Mouse (Mus musculus): ENCODE results near the gene 1110059E24Rik. TPM values are rescaled to one million over a fixed set of nuclear protein-coding genes. Genes with fewer than 3 reads are reported as not detected.

The 1110059E24Rik gene
- polyA plus RNA-seq, 1 experiment from 2014 or later = 61.0 TPM

GRCm38 (mm10) chr19:21570778-21571177 lies 82.0 kb downstream of the 1110059E24Rik start:
- Histone ChIP-seq H3K27me3 (ENCODE audit: control insufficient read depth, insufficient read depth, low read depth, low read length) (no peaks in the 10 kb centered on the region), H3K4me3 (ENCODE audit: low read depth, low read length) (no peak overlapping the region), H3K27ac (ENCODE audit: low read length) (no peak overlapping the region), H3K4me2 (ENCODE audit: low read length) (no peak overlapping the region), H3K36me3 (ENCODE audit: control insufficient read depth, insufficient read depth, low read length) (no peaks in the 10 kb centered on the region), H3K9me3 (replicated peaks; ENCODE audit: control insufficient read depth, low read length, poor library complexity, severe bottlenecking) (no peaks in the 10 kb centered on the region), H3K9ac (ENCODE audit: low read depth, low read length) (no peak overlapping the region), H3K4me1 (ENCODE audit: control insufficient read depth, insufficient read depth, low read length) (peaks cover 3% of the 10 kb centered on the region; the same call in 1 of the 2 replicates)
- peak; percentile 77 for ATAC-seq
- WGBS = 29% methylated on average over 8 of the region's 8 CpGs

DNA sequence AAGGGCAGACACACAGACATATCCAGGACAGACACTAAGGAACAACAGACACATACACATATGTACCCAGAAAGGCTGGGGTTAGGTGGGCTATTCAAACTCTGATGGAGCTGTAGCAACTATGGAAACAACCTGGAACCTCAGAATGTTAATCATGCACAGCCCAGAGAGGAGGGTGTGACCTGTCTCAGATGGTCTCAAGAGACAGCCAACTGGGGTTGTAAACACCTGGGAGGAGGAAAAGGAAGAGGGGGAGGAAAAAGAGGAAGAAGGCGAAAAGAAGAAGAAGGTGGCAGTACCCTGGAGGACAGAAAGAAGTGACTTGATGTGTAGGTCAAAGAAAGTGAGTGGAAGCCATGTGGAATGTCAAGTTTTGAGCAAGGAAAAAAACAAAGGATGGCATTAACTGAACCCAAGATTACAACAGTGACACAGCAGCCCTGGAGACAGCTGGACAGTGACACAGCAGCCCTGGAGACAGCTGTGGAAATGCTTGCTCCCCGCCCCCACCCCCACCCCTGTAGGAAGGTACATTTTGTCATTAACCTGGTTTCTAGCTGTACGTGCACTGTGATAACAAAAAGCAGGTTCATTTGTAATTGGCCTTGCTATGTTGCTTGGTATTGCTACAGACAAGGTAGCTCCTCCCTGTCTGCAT lies 84.1 kb downstream of the 1110059E24Rik start:
- H3K36me3 ChIP-seq (ENCODE audit: control insufficient read depth, insufficient read depth, low read length) = no peaks in the 10 kb centered on the region
- H3K4me2 ChIP-seq (ENCODE audit: low read length) = no peak overlapping the region
- H3K4me1 ChIP-seq (ENCODE audit: control insufficient read depth, insufficient read depth, low read length) = peaks cover 3% of the 10 kb centered on the region; the same call in 1 of the 2 replicates
- no peak overlapping the region for H3K4me3 ChIP-seq (ENCODE audit: low read depth, low read length)
- H3K9me3 ChIP-seq (replicated peaks; ENCODE audit: control insufficient read depth, low read length, poor library complexity, severe bottlenecking) = no peaks in the 10 kb centered on the region
- 89% methylated on average over 3 of the region's 3 CpGs for WGBS
- H3K27ac ChIP-seq (ENCODE audit: low read length) = no peak overlapping the region
- no peaks in the 10 kb centered on the region for H3K27me3 ChIP-seq (ENCODE audit: control insufficient read depth, insufficient read depth, low read depth, low read length)
- no peak for ATAC-seq
- H3K9ac ChIP-seq (ENCODE audit: low read depth, low read length) = no peak overlapping the region

DNA sequence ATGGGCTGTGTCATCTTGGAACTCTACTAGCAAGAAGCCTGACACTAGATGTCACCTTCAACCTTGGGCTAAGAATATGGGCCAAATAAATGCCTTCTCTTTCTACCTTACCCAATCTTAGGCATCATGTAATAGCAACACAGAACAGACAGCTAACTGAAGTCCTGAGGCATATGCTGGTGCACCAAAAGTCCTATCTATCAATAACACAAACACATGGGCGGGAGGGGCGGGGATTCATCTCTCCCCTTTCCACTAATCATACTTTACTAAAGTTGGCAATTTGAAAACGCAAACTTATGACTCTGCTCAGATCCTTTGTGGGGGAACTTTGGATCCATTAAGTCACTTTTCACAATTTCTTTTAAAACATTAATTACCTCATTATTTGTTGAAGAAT lies 84.8 kb downstream of the 1110059E24Rik start:
- H3K27ac ChIP-seq (ENCODE audit: low read length) = no peak overlapping the region
- H3K9ac ChIP-seq (ENCODE audit: low read depth, low read length) = no peak overlapping the region
- H3K4me2 ChIP-seq (ENCODE audit: low read length) = no peak overlapping the region
- no peak overlapping the region for H3K4me3 ChIP-seq (ENCODE audit: low read depth, low read length)
- no peaks in the 10 kb centered on the region for H3K36me3 ChIP-seq (ENCODE audit: control insufficient read depth, insufficient read depth, low read length)
- ATAC-seq = no peak
- H3K27me3 ChIP-seq (ENCODE audit: control insufficient read depth, insufficient read depth, low read depth, low read length) = no peaks in the 10 kb centered on the region
- H3K4me1 ChIP-seq (ENCODE audit: control insufficient read depth, insufficient read depth, low read length) = peaks cover 3% of the 10 kb centered on the region; the same call in 1 of the 2 replicates
- WGBS = 98% methylated on average over 3 of the region's 3 CpGs
- H3K9me3 ChIP-seq (replicated peaks; ENCODE audit: control insufficient read depth, low read length, poor library complexity, severe bottlenecking) = no peaks in the 10 kb centered on the region

- H3K9ac ChIP-seq (ENCODE audit: low read depth, low read length) = no peak overlapping the region
- no peaks in the 10 kb centered on the region for H3K27me3 ChIP-seq (ENCODE audit: control insufficient read depth, insufficient read depth, low read depth, low read length)
- peaks cover 3% of the 10 kb centered on the region; the same call in 1 of the 2 replicates for H3K4me1 ChIP-seq (ENCODE audit: control insufficient read depth, insufficient read depth, low read length)
- WGBS = 94% methylated on average over 5 of the region's 5 CpGs
- H3K9me3 ChIP-seq (replicated peaks; ENCODE audit: control insufficient read depth, low read length, poor library complexity, severe bottlenecking) = no peaks in the 10 kb centered on the region
- H3K4me3 ChIP-seq (ENCODE audit: low read depth, low read length) = no peak overlapping the region
- no peak overlapping the region for H3K27ac ChIP-seq (ENCODE audit: low read length)
- no peaks in the 10 kb centered on the region for H3K36me3 ChIP-seq (ENCODE audit: control insufficient read depth, insufficient read depth, low read length)
- no peak overlapping the region for H3K4me2 ChIP-seq (ENCODE audit: low read length)
- no peak for ATAC-seq
Measured at GRCm38 (mm10) chr19:21566484-21566883, 86.3 kb downstream of the 1110059E24Rik start.

DNA sequence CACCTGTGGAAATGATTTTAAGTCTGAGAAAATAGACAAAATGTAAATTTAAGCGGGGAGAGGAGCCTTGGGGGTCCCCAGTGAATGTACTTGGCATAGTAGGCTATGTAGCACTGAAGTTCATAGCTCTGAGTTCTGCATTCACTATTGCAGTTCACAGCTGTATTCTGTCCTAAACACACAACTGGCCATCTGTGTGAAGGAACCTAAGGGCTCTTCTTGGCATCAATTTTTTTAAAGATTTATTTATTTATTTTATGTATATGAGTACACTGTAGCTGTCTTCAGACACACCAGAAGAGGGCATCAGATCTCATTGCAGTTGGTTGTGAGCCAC lies 88.3 kb downstream of the 1110059E24Rik start:
- Histone ChIP-seq H3K36me3 (ENCODE audit: control insufficient read depth, insufficient read depth, low read length) (no peaks in the 10 kb centered on the region), H3K4me1 (ENCODE audit: control insufficient read depth, insufficient read depth, low read length) (0 out of 2 replicates have a peak, but pooled peaks cover 3% of the 10 kb centered on the region), H3K4me3 (ENCODE audit: low read depth, low read length) (no peak overlapping the region), H3K4me2 (ENCODE audit: low read length) (no peak overlapping the region), H3K27ac (ENCODE audit: low read length) (no peak overlapping the region), H3K27me3 (ENCODE audit: control insufficient read depth, insufficient read depth, low read depth, low read length) (no peaks in the 10 kb centered on the region), H3K9me3 (replicated peaks; ENCODE audit: control insufficient read depth, low read length, poor library complexity, severe bottlenecking) (no peaks in the 10 kb centered on the region), H3K9ac (ENCODE audit: low read depth, low read length) (no peak overlapping the region)
- ATAC-seq = peak; percentile 57
- WGBS = 6% methylated on average over 1 of the region's 1 CpGs

- H3K9ac ChIP-seq (ENCODE audit: low read depth, low read length) = no peak overlapping the region
- H3K36me3 ChIP-seq (ENCODE audit: control insufficient read depth, insufficient read depth, low read length) = no peaks in the 10 kb centered on the region
- H3K4me1 ChIP-seq (ENCODE audit: control insufficient read depth, insufficient read depth, low read length) = 0 out of 2 replicates have a peak, but pooled peaks cover 4% of the 10 kb centered on the region
- WGBS = 25% methylated on average over 11 of the region's 11 CpGs
- peak; percentile 87 for ATAC-seq
- no peak overlapping the region for H3K4me2 ChIP-seq (ENCODE audit: low read length)
- no peaks in the 10 kb centered on the region for H3K27me3 ChIP-seq (ENCODE audit: control insufficient read depth, insufficient read depth, low read depth, low read length)
- H3K4me3 ChIP-seq (ENCODE audit: low read depth, low read length) = no peak overlapping the region
- no peaks in the 10 kb centered on the region for H3K9me3 ChIP-seq (replicated peaks; ENCODE audit: control insufficient read depth, low read length, poor library complexity, severe bottlenecking)
- no peak overlapping the region for H3K27ac ChIP-seq (ENCODE audit: low read length)
Measured at GRCm38 (mm10) chr19:21563789-21564460, 88.9 kb downstream of the 1110059E24Rik start.

- Histone ChIP-seq H3K9ac (ENCODE audit: low read depth, low read length) (no peak overlapping the region), H3K27me3 (ENCODE audit: control insufficient read depth, insufficient read depth, low read depth, low read length) (no peaks in the 10 kb centered on the region), H3K4me2 (ENCODE audit: low read length) (no peak overlapping the region), H3K27ac (ENCODE audit: low read length) (no peak overlapping the region), H3K4me3 (ENCODE audit: low read depth, low read length) (no peak overlapping the region), H3K9me3 (replicated peaks; ENCODE audit: control insufficient read depth, low read length, poor library complexity, severe bottlenecking) (no peaks in the 10 kb centered on the region), H3K4me1 (ENCODE audit: control insufficient read depth, insufficient read depth, low read length) (0 out of 2 replicates have a peak, but pooled peaks cover 4% of the 10 kb centered on the region), H3K36me3 (ENCODE audit: control insufficient read depth, insufficient read depth, low read length) (no peaks in the 10 kb centered on the region)
- ATAC-seq = no peak
- 83% methylated on average over 3 of the region's 3 CpGs for WGBS
Measured at GRCm38 (mm10) chr19:21562996-21563395, 89.8 kb downstream of the 1110059E24Rik start.

DNA sequence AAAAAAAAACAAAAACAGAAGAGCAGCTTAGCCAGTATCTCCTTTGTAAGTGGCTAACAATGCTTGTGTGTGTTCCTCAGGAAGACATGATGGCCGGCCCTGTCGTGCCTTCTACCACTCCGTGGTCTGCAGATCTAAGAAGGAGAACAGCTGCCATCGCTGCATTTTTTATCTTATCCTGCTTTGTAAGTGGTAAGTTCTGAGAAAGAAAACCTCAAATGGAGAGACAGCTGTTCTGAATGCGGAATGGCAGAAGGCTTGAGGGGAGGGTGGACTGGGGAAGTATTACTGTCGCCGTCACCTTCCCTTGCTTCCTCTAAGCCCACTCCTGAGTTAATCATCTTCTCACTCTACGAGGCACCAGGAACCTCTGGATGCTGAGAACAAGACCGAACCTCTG lies 100.0 kb downstream of the 1110059E24Rik start:
- Histone ChIP-seq H3K27ac (ENCODE audit: low read length) (no peak overlapping the region), H3K4me3 (ENCODE audit: low read depth, low read length) (no peak overlapping the region), H3K9ac (ENCODE audit: low read depth, low read length) (no peak overlapping the region), H3K4me1 (ENCODE audit: control insufficient read depth, insufficient read depth, low read length) (no peaks in the 10 kb centered on the region), H3K9me3 (replicated peaks; ENCODE audit: control insufficient read depth, low read length, poor library complexity, severe bottlenecking) (no peaks in the 10 kb centered on the region), H3K27me3 (ENCODE audit: control insufficient read depth, insufficient read depth, low read depth, low read length) (no peaks in the 10 kb centered on the region), H3K36me3 (ENCODE audit: control insufficient read depth, insufficient read depth, low read length) (no peaks in the 10 kb centered on the region), H3K4me2 (ENCODE audit: low read length) (no peak overlapping the region)
- WGBS = 73% methylated on average over 9 of the region's 9 CpGs
- ATAC-seq = no peak

GRCm38 (mm10) chr19:21551921-21552536 lies 100.7 kb downstream of the 1110059E24Rik start:
- Histone ChIP-seq H3K4me1 (ENCODE audit: control insufficient read depth, insufficient read depth, low read length) (no peaks in the 10 kb centered on the region), H3K4me2 (ENCODE audit: low read length) (no peak overlapping the region), H3K27ac (ENCODE audit: low read length) (no peak overlapping the region), H3K9me3 (replicated peaks; ENCODE audit: control insufficient read depth, low read length, poor library complexity, severe bottlenecking) (no peaks in the 10 kb centered on the region), H3K9ac (ENCODE audit: low read depth, low read length) (no peak overlapping the region), H3K36me3 (ENCODE audit: control insufficient read depth, insufficient read depth, low read length) (no peaks in the 10 kb centered on the region), H3K4me3 (ENCODE audit: low read depth, low read length) (no peak overlapping the region), H3K27me3 (ENCODE audit: control insufficient read depth, insufficient read depth, low read depth, low read length) (no peaks in the 10 kb centered on the region)
- 87% methylated on average over 5 of the region's 5 CpGs for WGBS
- ATAC-seq = no peak
